Mouse (Mus musculus) cortical plate, adult 2 months (tissue): ENCODE measurements around the gene Arpc1b.

Experiments used
- CTCF ChIP-seq: fragments of 200-500 bp; IDR thresholded peaks from 2 replicates; pipeline ENCODE4 v1.5.1; 2011; ENCODE audit warnings: mild to moderate bottlenecking, control low read depth, low read length; ENCODE audit not compliant: insufficient read depth; ENCODE audit errors: extremely low read depth
- POLR2A ChIP-seq: fragments of 200-500 bp; IDR thresholded peaks from 2 replicates; pipeline ENCODE4 v1.6.1; 2011; ENCODE audit warnings: mild to moderate bottlenecking, low read length, control low read depth; ENCODE audit not compliant: insufficient read depth; ENCODE audit errors: extremely low read depth

GRCm38 (mm10) chr5:145064765-145065340 lies 49.2 kb upstream of the Arpc1b start:
- no peak for TF ChIP-seq CTCF
- no peak for TF ChIP-seq POLR2A
